Mouse (Mus musculus) gastrocnemius, adult 8-10 months (tissue): ENCODE results near the gene Car2. TPM values are rescaled to one million over a fixed set of nuclear protein-coding genes. Genes with fewer than 3 reads are reported as not detected.

Experiments
- DNase-seq, 2 experiments: peaks; one replicate each; pipeline ENCODE4 v3.0.0; 2022; ENCODE audit warnings: low spot score in 2 of 2
- total RNA-seq, 4 experiments: library from RNA; stranded (reverse); gene quantifications; 2 replicates each; pipeline ENCODE4 v1.2.4; 2022

Car2 gene
- total RNA-seq, 4 experiments from 2014 or later, result 14.3 to 25.3 (median 18.2) TPM

GRCm38 (mm10) chr3:14878749-14879223, 7.3 kb upstream of the Car2 start:
- no peak for DNase-seq

GRCm38 (mm10) chr3:14879293-14879692, 6.8 kb upstream of the Car2 start:
- no peak for DNase-seq

DNA sequence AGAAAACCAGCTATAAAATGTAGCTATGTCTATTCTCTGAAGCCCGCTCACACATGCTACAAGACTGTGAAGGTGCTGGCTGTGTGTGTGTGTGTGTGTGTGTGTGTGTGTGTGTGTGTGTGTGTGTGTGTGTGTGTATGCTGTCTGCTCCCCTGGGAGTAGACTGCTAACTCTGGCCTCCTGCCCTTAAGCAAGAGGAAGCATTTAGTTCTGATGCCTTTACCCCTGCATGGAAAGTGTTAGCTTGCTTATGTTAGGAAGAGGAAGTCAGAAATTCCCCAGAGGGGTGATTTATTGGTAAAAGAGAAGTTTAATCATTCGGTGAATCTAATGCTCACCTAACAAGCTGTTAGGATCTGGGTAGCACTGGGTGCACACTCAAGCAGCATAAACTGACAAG, 5.8 kb upstream of the Car2 start:
- DNase-seq, result no peak

- DNase-seq, result no peak
Measured at GRCm38 (mm10) chr3:14882005-14882404, 4.1 kb upstream of the Car2 start.

GRCm38 (mm10) chr3:14882756-14883155, 3.3 kb upstream of the Car2 start:
- DNase-seq, result no peak

DNA sequence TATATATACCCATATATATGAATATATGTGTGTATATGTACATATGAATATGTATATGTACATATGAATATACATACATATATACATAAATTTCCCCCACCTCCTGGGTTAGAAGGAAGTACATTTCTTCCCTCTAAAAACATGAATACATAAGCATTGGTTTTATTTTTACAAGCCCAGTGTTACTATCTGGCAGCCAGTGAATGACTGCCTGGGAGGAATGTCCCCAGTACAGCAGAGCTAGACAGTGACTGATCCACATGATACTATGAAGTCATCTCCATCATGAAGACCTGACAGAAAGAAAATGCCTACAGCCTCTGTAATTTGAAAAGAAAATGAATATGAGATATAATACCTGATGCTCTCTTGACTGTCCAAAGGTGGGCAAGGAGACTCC, 1.2 kb upstream of the Car2 start:
- no peak for DNase-seq

GRCm38 (mm10) chr3:14887134-14887666, 1.1 kb downstream of the Car2 start:
- DNase-seq, result no peak

- no peak for DNase-seq
Measured at GRCm38 (mm10) chr3:14887686-14888295, 1.7 kb downstream of the Car2 start.

- DNase-seq, result no peak
Measured at GRCm38 (mm10) chr3:14888549-14888948, 2.5 kb downstream of the Car2 start.

DNA sequence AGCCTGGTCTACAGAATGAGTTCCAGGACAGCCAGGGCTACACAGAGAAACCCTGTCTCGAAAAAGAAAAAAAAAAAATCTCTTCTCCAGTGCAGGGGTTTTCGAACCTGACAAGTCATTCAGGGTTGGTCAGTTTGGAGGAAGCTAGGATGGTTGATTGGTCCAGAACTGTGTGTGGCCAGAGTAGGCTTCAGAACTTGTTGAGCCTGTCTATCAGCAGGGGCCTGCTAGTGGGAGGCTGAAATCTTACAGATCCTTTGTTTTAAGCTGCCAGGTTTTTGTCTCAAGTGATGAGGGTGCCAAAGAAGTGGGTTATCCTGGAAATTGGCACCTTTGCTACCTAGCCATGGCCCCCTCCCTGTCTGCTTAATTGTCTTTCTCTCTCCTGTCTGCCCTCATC, 3.0 kb downstream of the Car2 start:
- DNase-seq, result no peak

- DNase-seq, result no peak
Measured at GRCm38 (mm10) chr3:14889716-14890409, 3.8 kb downstream of the Car2 start.

DNA sequence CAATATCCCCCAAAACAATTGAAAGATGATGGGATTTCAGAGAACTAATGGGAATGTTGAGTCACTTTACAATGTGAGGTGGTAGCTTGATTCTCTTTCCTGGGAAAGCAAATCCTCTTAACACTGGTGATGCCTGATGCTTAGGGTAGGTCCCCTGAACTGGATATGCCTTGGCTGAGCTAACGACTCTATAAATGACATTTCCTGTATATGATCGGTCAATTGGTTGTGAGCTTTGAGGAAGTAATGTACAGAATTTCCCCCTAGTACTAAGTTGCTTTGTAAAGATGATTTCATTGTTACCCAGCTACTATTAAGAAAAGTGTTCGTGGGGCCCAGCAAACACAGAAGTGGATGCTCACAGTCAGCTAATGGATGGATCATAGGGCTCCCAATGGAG, 6.9 kb downstream of the Car2 start:
- no peak for DNase-seq

DNA sequence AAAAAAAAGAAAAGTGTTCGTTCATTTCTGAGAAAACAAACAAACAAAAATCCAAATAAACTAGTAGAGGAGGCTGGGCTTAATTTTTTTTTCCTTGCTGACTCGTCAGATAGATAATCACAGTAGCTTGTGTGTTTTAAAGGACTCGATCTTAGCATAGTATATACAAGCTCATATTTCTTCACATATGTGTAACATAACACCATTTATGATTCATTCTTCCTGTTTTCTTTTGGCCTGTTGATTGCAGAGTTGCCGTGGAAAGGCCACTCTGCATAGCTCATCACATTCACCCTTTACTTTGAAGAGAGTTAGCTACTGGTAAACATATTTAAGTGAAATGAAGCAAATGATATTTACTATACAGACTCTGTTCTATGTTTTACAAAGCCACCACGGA, 7.6 kb downstream of the Car2 start:
- no peak for DNase-seq

DNA sequence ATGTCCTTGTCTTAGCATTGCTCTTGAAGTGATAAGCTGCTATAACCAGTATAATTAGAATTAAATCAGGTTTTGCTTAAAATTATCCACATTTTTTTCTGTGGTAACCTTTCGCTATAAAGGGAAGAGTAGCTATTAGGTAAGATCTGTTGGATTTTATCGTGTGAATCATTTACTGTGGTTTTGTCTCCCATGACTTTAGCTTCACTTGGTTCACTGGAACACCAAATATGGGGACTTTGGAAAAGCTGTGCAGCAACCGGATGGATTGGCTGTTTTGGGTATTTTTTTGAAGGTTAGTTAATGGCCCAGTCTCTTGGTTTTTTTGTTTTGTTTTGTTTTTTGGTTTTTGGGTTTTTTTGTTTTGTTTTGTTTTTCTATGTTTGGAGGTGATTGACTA, 9.3 kb downstream of the Car2 start:
- no peak for DNase-seq

- DNase-seq, result no peak
Measured at GRCm38 (mm10) chr3:14897770-14898169, 11.7 kb downstream of the Car2 start.

DNA sequence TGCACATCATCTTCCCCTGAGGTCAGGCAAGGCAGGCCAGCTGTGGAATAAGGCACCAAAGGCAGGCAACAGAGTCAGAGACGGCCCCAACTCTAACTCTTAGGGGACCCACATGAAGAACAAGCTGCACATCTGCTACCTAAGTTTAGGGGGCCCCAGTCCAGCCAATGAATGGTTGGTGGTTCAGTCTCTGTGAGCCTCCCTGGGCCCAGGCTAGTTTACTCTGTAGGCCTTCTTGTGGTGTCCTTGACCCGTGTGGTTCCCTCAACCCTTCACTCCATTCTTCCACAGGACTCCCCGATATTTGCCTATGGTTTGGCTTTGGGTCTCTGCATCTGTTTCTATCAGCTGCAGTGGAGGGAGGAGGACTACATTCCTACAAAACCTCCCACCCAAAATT, 17.3 kb downstream of the Car2 start:
- no peak for DNase-seq

- no peak for DNase-seq
Measured at GRCm38 (mm10) chr3:14904165-14904564, 18.1 kb downstream of the Car2 start.

- no peak for DNase-seq
Measured at GRCm38 (mm10) chr3:14907271-14907670, 21.2 kb downstream of the Car2 start.

DNA sequence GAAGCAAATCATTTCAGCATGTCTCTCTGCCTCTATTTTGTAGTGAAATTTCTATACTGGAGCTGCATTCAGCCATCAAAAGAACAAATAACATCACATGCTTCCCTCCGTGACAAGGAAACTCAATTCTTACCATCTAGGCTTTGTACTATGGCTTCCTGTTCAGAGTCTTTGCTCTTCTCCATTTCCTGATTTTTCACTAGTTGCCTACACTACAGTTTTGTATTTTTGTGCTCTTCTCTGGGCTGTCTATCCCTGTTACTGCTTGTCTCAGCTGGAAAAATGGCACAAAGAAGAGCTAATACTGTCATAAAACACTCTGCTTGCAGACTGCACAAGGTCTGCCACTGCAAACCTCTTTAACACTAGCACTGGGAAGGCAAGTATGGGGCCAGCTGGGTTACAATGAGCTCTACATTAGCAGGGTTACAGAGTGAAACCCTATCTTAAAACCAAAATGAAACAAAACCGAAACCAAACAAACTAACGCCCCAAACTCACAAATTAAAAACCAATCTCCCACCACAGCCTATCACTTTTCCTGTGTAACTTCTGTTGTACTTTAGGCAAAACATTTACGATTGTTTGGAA, 26.0 kb downstream of the Car2 start:
- no peak for DNase-seq

- no peak for DNase-seq
Measured at GRCm38 (mm10) chr3:14913774-14914173, 27.7 kb downstream of the Car2 start.

DNA sequence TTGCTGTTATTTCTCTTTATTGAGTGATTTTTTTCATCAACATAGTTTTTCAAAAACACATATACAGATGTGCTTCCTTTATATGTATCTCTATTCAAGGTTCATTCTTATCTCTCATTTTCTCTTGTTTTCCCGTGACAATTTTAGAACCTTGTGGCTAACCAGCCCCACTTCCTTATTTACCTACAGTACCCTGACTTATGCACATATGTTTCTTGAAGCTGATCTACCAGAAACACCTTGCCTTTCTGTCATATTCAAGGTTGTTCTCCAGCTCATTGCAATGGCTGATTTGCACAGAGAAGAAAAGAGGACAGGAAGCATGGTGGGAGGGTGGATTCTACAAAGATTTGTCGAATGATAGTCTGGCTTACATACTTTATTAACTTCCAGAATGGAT, 29.3 kb downstream of the Car2 start:
- no peak for DNase-seq

- DNase-seq, result no peak
Measured at GRCm38 (mm10) chr3:14917261-14917660, 31.2 kb downstream of the Car2 start.

- no peak for DNase-seq
Measured at GRCm38 (mm10) chr3:14944706-14945105, 58.6 kb downstream of the Car2 start.
